Mouse (Mus musculus) layer of hippocampus, adult 9-10 months (tissue): ENCODE results near the gene Lin7a.

ENCODE experiments used
- DNase-seq: peaks from one replicate; pipeline ENCODE4 v3.0.0; 2022; ENCODE audit warnings: low spot score

The Lin7a gene

DNA sequence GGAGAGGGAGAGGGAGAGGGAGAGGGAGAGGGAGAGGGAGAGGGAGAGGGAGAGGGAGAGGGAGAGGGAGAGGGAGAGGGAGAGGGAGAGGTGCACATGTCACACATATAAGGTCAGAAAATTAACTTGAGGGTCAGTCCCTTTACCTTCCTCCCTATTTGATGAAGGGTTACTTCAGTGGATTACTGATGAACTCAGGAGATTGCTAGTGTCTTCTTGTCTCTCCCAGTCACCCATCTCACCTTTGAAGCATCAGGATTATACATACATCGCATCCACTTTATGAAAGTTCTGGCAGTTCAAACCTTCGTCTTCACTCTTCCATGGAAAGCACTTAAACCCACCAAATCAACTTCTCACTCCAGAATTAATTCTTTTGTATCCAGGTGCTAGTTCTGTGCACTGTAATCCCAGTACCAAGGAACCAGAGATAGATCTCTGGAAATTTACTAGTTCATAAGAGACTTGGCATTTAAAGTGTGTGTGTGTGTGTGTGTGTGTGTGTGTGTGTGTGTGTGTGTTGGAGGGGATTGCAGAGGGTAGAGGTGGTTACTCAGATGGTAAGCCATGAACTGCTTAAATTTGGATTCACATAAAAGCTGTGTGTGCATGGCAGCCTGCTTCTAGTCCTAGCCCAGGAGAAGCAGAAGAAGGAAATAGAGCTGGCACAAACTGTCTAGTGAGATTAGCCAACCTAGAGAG is 19.5 kb upstream of the Lin7a start:
- no peak for DNase-seq

DNA sequence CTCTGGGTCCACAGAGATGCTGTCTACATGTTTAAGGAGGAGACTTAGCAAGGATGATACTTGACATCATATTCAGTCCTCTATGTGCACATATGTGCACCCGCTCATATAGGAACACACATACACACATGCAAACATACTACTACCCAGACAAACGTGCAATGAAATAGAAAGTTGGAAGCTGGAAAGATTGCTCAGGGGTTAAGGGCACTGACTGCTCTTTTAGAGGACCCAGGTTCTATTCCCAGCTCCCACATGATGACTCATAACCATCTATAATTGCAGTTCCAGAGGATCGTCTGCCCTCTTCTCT is 19.0 kb upstream of the Lin7a start:
- no peak for DNase-seq

DNA sequence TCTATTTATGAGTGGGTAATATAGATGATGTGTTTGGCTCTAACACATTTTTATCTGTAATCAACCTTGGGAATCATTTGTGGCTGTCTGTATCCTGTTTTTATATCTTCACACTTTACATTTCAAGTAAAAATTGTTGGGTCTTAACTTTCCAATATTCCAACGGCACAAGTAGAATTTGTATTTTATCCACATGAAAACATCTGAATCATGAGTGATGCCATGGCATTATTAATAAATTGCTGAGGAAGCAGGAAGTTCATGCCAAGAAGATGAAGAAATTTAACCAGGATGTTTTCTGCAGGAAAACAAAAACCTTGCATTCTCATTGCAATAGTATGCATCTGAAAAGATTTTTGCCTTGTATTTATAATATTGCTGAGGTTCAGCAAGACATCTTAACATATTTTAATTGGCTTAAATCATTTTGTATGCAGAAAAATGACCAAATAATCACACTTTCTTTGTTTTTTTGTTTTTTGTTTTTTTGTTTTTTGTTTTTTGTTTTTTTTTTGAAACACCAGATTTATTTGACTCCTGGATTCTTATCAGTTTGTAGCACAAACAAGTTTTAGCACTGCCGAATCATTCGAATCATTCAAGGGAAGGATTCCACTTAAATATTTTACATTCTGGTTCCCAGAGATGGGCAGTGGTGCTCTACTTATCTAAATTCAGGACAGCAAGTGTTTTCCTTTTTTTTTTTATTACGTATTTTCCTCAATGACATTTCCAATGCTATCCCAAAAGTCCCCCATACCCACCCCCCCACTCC is 18.1 kb upstream of the Lin7a start:
- no peak for DNase-seq

GRCm38 (mm10) chr10:107254656-107255055 is 16.8 kb upstream of the Lin7a start:
- no peak for DNase-seq

- no peak for DNase-seq
Observed at GRCm38 (mm10) chr10:107255351-107256050, 16.0 kb upstream of the Lin7a start.

- no peak for DNase-seq
Observed at GRCm38 (mm10) chr10:107256451-107256960, 15.0 kb upstream of the Lin7a start.

- no peak for DNase-seq
Observed at GRCm38 (mm10) chr10:107260428-107260827, 11.1 kb upstream of the Lin7a start.

GRCm38 (mm10) chr10:107272131-107272803 is 781 bp downstream of the Lin7a start:
- no peak for DNase-seq

GRCm38 (mm10) chr10:107272804-107273145 is 1.3 kb downstream of the Lin7a start:
- DNase-seq = no peak

GRCm38 (mm10) chr10:107273848-107274247 is 2.4 kb downstream of the Lin7a start:
- DNase-seq = no peak

DNA sequence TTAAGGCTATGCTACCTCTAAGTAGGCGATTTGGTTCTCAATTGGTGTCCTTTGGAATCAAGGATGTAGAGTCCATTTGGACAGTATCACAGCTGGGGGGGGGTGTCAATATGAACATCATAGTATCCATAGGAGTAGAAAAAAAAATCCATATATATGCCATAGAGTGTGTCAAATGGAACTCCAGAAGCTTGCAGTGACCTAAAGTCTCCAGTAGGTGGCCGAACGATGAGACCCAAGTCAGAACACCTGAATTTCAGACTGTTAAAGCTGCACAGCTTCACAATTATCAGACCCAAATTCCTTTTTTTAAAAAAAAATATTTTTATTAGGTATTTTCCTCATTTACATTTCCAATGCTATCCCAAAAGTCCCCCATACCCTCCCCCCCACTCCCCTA is 3.3 kb downstream of the Lin7a start:
- DNase-seq = no peak

DNA sequence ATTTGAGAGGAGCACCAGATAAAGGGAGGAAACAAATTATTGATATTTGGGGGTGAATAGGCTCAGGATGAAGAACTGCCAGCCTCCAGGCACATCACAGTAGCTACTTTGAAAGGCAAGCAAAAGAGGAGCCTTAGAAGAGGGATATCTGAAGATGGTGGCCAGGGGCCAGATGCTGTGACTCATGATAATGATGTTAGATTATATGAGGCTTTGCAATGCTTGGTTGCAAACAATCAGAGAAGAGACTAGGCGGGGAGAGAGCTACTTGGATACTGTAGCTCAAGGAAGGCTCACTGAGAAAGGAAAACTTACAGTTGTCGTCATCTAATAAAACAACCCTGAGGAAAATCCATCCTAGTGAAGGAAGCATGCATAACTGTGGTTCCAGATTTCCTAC is 5.2 kb downstream of the Lin7a start:
- no peak for DNase-seq

DNA sequence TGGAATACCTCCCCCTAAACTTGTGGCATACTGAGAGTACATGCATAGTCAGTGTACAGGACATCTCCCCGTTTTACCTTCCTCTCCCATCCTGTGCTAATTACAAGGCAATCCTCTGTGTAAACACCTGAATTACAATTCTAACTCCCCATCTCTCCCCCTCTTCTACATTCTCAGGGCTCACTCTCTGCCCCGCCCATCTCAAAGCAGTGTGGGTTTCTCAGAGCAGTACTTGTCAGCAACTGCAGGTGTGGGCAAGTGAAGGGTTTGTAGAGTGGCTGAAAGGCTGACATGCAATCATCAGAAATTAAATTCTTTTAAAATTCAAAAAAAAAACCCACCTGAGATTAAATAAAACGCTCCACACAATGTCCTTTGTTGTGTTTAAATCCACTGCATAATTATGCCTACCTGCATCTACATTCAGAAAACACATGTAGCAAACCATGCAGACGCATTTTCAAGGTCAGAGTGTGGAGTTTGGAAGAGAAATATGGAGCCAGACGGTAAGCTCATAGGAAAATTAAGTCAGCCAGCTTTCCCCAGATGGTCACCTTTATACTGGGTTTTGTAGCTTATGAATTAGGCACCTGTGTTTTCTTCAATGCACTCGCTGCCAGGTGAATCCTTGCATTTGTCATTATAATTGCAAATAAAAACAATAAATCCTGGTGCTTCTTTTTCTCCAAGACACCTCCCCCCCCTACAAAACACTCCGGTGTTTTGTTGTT is 22.6 kb downstream of the Lin7a start:
- DNase-seq = no peak

DNA sequence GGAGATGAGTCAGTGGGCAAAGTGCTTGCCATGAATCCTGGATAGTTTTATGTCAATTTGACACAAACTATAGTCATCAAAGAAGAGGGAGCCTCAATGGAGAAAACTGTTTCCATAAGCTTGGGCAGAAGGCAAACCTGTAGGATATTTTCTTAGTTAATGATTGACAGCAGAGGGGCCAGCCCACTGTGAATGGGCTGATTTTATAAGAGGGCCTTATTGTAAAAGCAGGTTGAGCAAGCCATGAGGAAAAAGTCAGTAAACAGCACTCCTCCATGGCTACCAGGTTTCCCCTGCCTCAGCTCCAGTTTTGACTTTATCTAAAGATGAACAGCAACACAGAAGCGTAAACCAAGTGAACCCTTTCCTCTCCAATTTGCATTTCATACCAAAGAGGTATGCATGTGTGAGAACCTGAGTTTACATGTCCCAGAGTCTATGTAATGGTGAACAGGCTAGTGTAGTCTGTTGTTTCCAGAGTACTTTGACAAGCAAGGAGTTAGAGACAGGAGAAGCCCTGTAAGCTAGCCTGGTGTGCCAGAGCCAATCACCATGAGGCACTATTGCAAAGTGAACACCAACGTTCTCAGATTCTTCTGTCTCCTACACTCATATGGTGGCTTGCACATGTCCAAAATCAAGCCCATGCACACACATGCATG is 29.2 kb downstream of the Lin7a start:
- DNase-seq = no peak

- DNase-seq = no peak
Observed at GRCm38 (mm10) chr10:107310964-107311490, 39.5 kb downstream of the Lin7a start.

DNA sequence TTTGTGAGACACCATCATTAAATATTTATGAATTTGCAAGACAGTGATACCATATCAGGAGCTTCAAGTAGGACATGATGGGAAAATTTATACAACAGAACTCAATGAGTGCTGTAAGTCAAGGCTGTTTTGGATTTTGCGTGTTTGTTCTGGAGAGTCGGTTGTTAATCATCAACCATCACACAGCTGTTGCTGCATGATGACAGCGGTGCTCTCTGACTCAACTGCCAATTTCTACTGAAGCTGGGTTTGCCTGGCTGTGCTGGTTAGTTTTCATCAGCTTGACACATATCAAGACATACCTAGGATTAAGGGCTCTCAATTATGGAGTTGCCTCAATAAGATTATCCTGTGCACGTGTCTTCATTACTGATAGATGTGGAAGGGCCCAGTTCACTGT is 41.1 kb downstream of the Lin7a start:
- DNase-seq = no peak

DNA sequence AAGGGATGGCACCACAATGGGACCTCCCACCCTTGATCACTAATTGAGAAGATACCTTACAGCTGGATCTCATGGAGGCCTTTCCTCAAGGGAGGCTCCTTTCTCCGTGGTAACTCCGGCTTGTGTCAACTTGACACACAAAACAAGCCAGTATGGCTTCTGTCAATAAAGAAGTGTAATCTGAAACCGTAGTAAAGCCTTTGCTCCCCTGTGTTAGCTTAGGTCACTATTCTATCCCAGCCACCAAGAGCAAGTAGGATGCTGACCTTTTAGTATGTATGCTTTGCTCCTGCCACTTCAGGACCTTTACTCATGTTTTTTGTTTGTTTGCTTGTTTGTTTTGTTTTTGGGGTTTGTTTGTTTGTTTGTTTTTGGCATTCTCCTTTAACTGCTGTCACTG is 41.9 kb downstream of the Lin7a start:
- no peak for DNase-seq

GRCm38 (mm10) chr10:107315251-107315650 is 43.8 kb downstream of the Lin7a start:
- DNase-seq = no peak

GRCm38 (mm10) chr10:107315681-107316080 is 44.2 kb downstream of the Lin7a start:
- no peak for DNase-seq

GRCm38 (mm10) chr10:107316100-107316499 is 44.6 kb downstream of the Lin7a start:
- no peak for DNase-seq

GRCm38 (mm10) chr10:107319648-107320047 is 48.2 kb downstream of the Lin7a start:
- DNase-seq = no peak
